Mouse (Mus musculus): ENCODE data around the gene Fzd7.

GRCm38 (mm10) chr1:59495970-59496369 is 13.7 kb downstream of the Fzd7 start:
- TF ChIP-seq CTCF (IDR thresholded peaks at IDR 0.05; ENCODE audit: low read depth, low read length) (no peak), POLR2A (IDR thresholded peaks at IDR 0.05; ENCODE audit: extremely low read depth, insufficient read depth, low read length) (no peak)

All from liver, adult 2 months (tissue).